In the genomic region with DNA sequence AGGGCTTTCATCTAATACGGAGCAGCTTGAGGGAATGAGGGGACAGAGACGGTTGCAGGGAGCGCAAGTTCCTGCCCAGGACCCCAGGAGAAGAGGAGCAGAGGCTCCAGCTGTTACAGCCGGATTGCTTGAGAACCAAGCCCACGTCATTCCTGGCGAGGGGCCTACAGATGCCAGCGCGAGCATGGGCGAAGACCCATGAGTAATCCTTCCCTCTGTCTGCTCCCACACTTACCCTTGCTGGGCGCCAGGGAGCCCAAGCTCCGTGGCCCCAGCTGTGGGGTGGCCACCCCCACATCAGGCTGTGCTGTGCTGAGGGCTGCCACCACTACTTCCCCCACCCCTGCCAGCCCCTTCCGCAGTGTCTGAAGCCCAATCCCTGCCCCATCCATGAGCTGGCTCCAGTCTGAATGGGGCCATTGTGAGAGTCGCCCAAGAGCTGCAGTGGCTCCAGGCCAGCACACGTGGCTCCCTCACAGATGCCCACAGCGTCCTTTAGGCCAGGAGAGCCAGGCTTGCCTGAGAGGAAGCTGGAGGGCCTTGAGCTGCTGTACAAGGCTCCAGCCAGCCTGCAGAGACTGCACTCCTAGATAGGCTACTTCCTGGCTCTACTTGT, we compare ENCODE assay signal across 9 mouse cellular contexts. TPM values are rescaled to one million over a fixed set of nuclear protein-coding genes. Genes with fewer than 3 reads are reported as not detected.
A peak's percentile ranks its signal among the peaks of the same experiment; 100 is the strongest.
DNase-seq lines count a peak whose midpoint lies in the region; ATAC-seq and TF ChIP-seq lines count a peak whose summit lies in the region.
"Had no signal": no experiment of that assay in that cellular context is flagged by ENCODE, and none has a peak within 500 bp of the region (broad histone marks: within the 10 kb centered on the region; RNA-seq: fewer than 3 reads in every experiment).

No protein-coding gene starts in this region.

- DNase-seq in gastrocnemius, adult 2 months: peak; percentile 49
- DNase-seq in gastrocnemius, adult 8-10 months (ENCODE audit: low spot score in 2 of 2): no peak
- DNase-seq in brain, embryonic 18.5 days (ENCODE audit: low read depth, low spot score): peak; percentile 55
- DNase-seq in frontal cortex, postnatal 10 days (ENCODE audit: low spot score in 2 of 2): peak; percentile 62 to 65
- DNase-seq in layer of hippocampus, adult 18-20 months (ENCODE audit: low spot score in 2 of 2): peak; percentile 59 to 79
- no peak for DNase-seq in lung, adult 2 months
- DNase-seq in stomach, postnatal 0 days (ENCODE audit: low spot score): peak; percentile 58
- no peak for DNase-seq in thymus, postnatal 14 days

- H3K4me2 ChIP-seq in stomach, postnatal 0 days (replicated peaks; ENCODE audit: low read depth): no peak overlapping the region

- no peak for TF ChIP-seq EP300 in stomach, postnatal 0 days (optimal IDR thresholded peaks at IDR 0.05)

- H3K4me3 ChIP-seq in gastrocnemius, adult 2 months: no peak overlapping the region
- H3K4me3 ChIP-seq in lung, adult 2 months (replicated peaks; ENCODE audit: extremely low read depth, low read depth, low read length): no peak overlapping the region
- H3K4me3 ChIP-seq in stomach, postnatal 0 days (ENCODE audit: low read depth, low read length): no peak overlapping the region

- intact Hi-C loops in gastrocnemius, adult 2 months (cut with DNase I): no loop called here

- H3K4me1 ChIP-seq in lung, adult 2 months (ENCODE audit: control insufficient read depth, insufficient read depth, low read length): peaks cover 16% of the 10 kb centered on the region
- H3K4me1 ChIP-seq in stomach, postnatal 0 days (replicated peaks; ENCODE audit: control insufficient read depth, insufficient read depth): no peaks in the 10 kb centered on the region; the same call in 1 of the 2 replicates

- ATAC-seq in stomach, postnatal 0 days (ENCODE audit: low FRiP score, low TSS enrichment): peak; percentile 37

- 34% methylated on average over 15 of the region's 15 CpGs for WGBS in lung, adult 2 months
- 66% methylated on average over 13 of the region's 15 CpGs for WGBS in stomach, postnatal 0 days

- peak overlapping the region; percentile 59 for H3K27ac ChIP-seq in gastrocnemius, adult 2 months
- peak overlapping the region; percentile 53 for H3K27ac ChIP-seq in stomach, postnatal 0 days (replicated peaks)

- TF ChIP-seq CTCF in gastrocnemius, adult 2 months (IDR thresholded peaks at IDR 0.05): no peak
- no peak for TF ChIP-seq CTCF in lung, adult 2 months (IDR thresholded peaks at IDR 0.05; ENCODE audit: insufficient read depth, low read length)
- TF ChIP-seq CTCF in stomach, postnatal 0 days (IDR thresholded peaks at IDR 0.05; ENCODE audit: low read depth): no peak

- peak; percentile 21; the same call in 1 of the 2 replicates for TF ChIP-seq POLR2A in lung, adult 2 months (IDR thresholded peaks at IDR 0.05; ENCODE audit: borderline replicate concordance, extremely low read depth, low read depth, low read length)

- H3K36me3 ChIP-seq in stomach, postnatal 0 days (ENCODE audit: control insufficient read depth, insufficient read depth, low read length): no peaks in the 10 kb centered on the region

- H3K27me3 ChIP-seq in stomach, postnatal 0 days (ENCODE audit: control insufficient read depth, insufficient read depth, low read length): no peaks in the 10 kb centered on the region
- H3K27me3 ChIP-seq: CH12.LX had no signal

- 0 out of 2 replicates have a peak overlapping the region, but pooled peaks have one; percentile 23 for H3K9ac ChIP-seq in stomach, postnatal 0 days (ENCODE audit: low read length)

- H3K9me3 ChIP-seq in stomach, postnatal 0 days (ENCODE audit: control insufficient read depth, low read length): no peaks in the 10 kb centered on the region

RNA-seq across cellular contexts. Expression of a gene that starts 25.4 kb away (rescaled TPM):
- total RNA-seq in gastrocnemius, adult 2 months (2021): 10 to 100 TPM; 16.9 to 33.9 TPM
- total RNA-seq in gastrocnemius, adult 8-10 months (2022): 10 to 100 TPM; 16.8 to 27.9 (median 18.1) TPM
- 10 to 100 TPM; 40.1 to 40.2 TPM for total RNA-seq in layer of hippocampus, adult 18-20 months (2021)
- polyA plus RNA-seq in lung, adult 2 months (2012; rRNA removed): 190 and 227 TPM in 2 replicates
- 69.2 and 73.6 TPM in 2 replicates for polyA plus RNA-seq in stomach, postnatal 0 days (2015; fragmentation: Nextera tagmentation; extraction: Ambion mirVana)

RNA-seq across cellular contexts. Expression of a gene that starts 55.1 kb away (rescaled TPM):
- 10 to 100 TPM; 68.8 to 71.7 TPM for total RNA-seq in gastrocnemius, adult 2 months (2021)
- 10 to 100 TPM; 54.8 to 68.5 (median 57.3) TPM for total RNA-seq in gastrocnemius, adult 8-10 months (2022)
- total RNA-seq in layer of hippocampus, adult 18-20 months (2021): 100 to 1,000 TPM; 117 to 138 TPM
- 19.4 and 31.0 TPM in 2 replicates for polyA plus RNA-seq in lung, adult 2 months (2012; rRNA removed)
- 95.9 and 108 TPM in 2 replicates for polyA plus RNA-seq in stomach, postnatal 0 days (2015; fragmentation: Nextera tagmentation; extraction: Ambion mirVana)

Comparison
In these comparisons a context has a peak if more than half of its experiments do, and no peak if none do; other contexts are left out.
1. DNase-seq: peak in gastrocnemius, adult 2 months (single experiment), brain, embryonic 18.5 days (single experiment), frontal cortex, postnatal 10 days (2 of 2), layer of hippocampus, adult 18-20 months (2 of 2) and stomach, postnatal 0 days (single experiment); none in gastrocnemius, adult 8-10 months (0 of 2), lung, adult 2 months (single experiment) and thymus, postnatal 14 days (single experiment).